Mouse (Mus musculus) midbrain, postnatal 0 days (tissue): ENCODE results near the gene Tinagl1. TPM values are rescaled to one million over a fixed set of nuclear protein-coding genes. Genes with fewer than 3 reads are reported as not detected.

Experiments
- ATAC-seq: fragments of 200-750 bp; cut with Nextera tagmentation; 2 replicates; pipeline ENCODE4 v1.8.0; 2017; ENCODE audit warnings: moderate number of reproducible peaks, mild to moderate bottlenecking, moderate TSS enrichment, moderate library complexity; ENCODE audit not compliant: low FRiP score
- DNase-seq: peaks from one replicate; pipeline ENCODE4 v3.0.0-alpha.2; 2015; ENCODE audit warnings: low spot score
- H3K27ac ChIP-seq: fragments of 300-500 bp; sonication (generic); 2 replicates; pipeline ENCODE4 v1.5.1; 2014; ENCODE audit warnings: low read depth, mild to moderate bottlenecking, low read length, mixed read lengths
- H3K27me3 ChIP-seq: fragments of 300-500 bp; sonication (generic); 2 replicates; pipeline ENCODE4 v1.6.1; 2014; ENCODE audit warnings: low read length, control low read depth, mixed read lengths; ENCODE audit not compliant: insufficient read depth
- H3K36me3 ChIP-seq: fragments of 300-500 bp; sonication (generic); 2 replicates; pipeline ENCODE4 v1.6.1; 2014; ENCODE audit warnings: low read length, control low read depth, mixed read lengths; ENCODE audit not compliant: insufficient read depth
- H3K4me1 ChIP-seq: fragments of 300-500 bp; sonication (generic); 2 replicates; pipeline ENCODE4 v1.6.1; 2014; ENCODE audit warnings: mild to moderate bottlenecking, control low read depth, antibody characterized with exemption, low read length, mixed read lengths; ENCODE audit not compliant: insufficient read depth
- H3K4me2 ChIP-seq: fragments of 300-500 bp; sonication (generic); 2 replicates; pipeline ENCODE4 v1.6.1; 2014; ENCODE audit warnings: low read depth, mild to moderate bottlenecking, low read length, mixed read lengths; ENCODE audit not compliant: poor library complexity, severe bottlenecking
- H3K4me3 ChIP-seq: fragments of 300-500 bp; sonication (generic); 2 replicates; pipeline ENCODE4 v1.5.1; 2014; ENCODE audit warnings: low read depth, mild to moderate bottlenecking, low read length, moderate library complexity
- H3K9ac ChIP-seq: fragments of 300-500 bp; sonication (generic); replicated peaks from 2 replicates; pipeline ENCODE4 v1.6.1; 2014; ENCODE audit warnings: mild to moderate bottlenecking, low read length, moderate library complexity, mixed read lengths; ENCODE audit not compliant: poor library complexity, severe bottlenecking
- H3K9me3 ChIP-seq: fragments of 300-500 bp; sonication (generic); 2 replicates; pipeline ENCODE4 v1.6.1; 2016; ENCODE audit warnings: low read length, control low read depth
- CTCF ChIP-seq: IDR thresholded peaks from 2 replicates; pipeline ENCODE4 v1.5.1; 2016; ENCODE audit warnings: antibody characterized with exemption, mild to moderate bottlenecking
- WGBS: fragments of 180-500 bp; shearing (Covaris S2); extraction: QIAGEN DNeasy Blood & Tissue Kit; methylation state at CpG from one replicate; pipeline ENCODE4 v1.1.7; 2014; 5-methylcytosine and 5-hydroxymethylcytosine counted together
- polyA plus RNA-seq: library from polyadenylated mRNA; unstranded; fragments of >200 nt; fragmentation: Nextera tagmentation; extraction: Ambion mirVana; gene quantifications from 2 replicates; pipeline ENCODE4 v1.2.1, GENCODE M21; 2015
- total RNA-seq: library from RNA; depleted of rRNA; stranded (reverse); fragments of >200 nt; gene quantifications from 2 replicates; pipeline ENCODE4 v1.2.3, GENCODE M21; 2014

The Tinagl1 gene
- total and polyA plus RNA-seq, 2 experiments from 2014 or later, result 2.9 to 7.5 TPM

DNA sequence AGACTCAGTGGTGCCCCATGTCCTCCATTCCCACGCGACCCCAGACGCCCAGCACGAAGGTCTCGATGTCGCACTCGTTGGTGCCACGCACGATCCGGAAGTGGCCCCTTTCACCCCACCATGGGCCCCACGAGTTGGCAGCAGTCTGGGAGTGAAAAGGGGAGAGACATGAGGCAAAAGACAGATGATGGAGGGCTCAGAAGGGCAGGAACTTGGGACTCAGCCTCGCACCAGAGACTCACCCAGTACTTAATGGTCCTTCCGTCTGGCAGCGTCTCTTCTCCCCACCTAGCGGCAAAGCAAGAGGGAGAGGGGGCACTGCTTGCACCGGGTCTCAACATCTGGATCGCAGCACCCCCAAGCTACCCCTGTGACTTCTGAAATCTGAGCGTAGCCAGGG is 8.9 kb downstream of the Tinagl1 start:
- no peak overlapping the region for H3K9ac ChIP-seq
- no peaks in the 10 kb centered on the region; the same call in 1 of the 2 replicates for H3K4me1 ChIP-seq
- H3K36me3 ChIP-seq, result no peaks in the 10 kb centered on the region
- no peak overlapping the region for H3K27ac ChIP-seq
- DNase-seq (no peak), ATAC-seq (no peak)
- no peaks in the 10 kb centered on the region for H3K9me3 ChIP-seq
- H3K27me3 ChIP-seq, result peaks cover 4% of the 10 kb centered on the region; the same call in 1 of the 2 replicates
- no peak overlapping the region for H3K4me2 ChIP-seq
- H3K4me3 ChIP-seq, result no peak overlapping the region
- 85% methylated on average over 18 of the region's 18 CpGs for WGBS
- no peak for TF ChIP-seq CTCF

DNA sequence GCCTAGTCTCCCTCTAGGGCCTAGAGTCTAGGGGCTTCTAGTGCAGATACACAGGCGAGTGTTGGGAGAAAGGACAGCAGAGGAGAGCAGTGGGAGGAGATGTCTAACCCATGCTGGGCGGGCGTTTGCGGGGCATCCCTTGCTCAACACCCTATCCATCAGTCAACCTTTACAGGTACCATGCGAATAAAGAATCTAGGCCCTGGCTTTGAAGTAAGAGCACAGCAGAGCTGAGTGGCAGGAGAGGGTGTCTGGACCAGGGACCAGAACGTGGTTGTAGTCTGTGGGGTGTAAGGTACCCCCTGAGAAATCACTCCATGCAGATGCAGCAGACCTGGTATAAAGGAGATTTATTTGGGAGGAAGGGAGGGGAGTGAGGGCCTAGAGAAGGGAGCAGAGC is 10.8 kb downstream of the Tinagl1 start:
- no peak for TF ChIP-seq CTCF
- 87% methylated on average over 6 of the region's 6 CpGs for WGBS
- no peaks in the 10 kb centered on the region for H3K9me3 ChIP-seq

DNA sequence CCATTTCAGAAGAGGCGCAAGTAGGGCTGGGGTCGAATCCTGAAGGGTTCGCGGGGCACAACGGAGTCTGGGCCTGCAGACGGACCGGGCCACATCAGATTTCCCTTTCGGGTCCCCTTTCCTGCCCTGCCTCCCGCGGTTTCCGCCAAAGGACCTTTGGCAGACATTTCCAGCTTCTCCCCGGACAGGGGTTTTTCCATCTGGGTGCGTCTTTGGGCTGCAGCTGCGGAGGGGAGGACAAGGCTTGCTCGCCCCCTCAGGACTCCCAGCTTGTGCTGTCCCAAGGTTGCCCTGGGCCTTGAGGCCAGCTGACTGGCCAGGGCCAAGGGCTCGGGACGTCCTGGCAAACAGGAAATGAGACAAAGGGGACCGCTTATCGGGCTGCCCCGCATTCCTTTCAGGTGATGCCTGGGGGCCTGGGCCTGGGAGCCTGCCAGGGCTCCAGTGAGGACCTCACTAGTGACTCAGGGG is 11.5 kb downstream of the Tinagl1 start:
- 18% methylated on average over 20 of the region's 20 CpGs for WGBS
- DNase-seq (no peak), ATAC-seq (no peak)
- no peak for TF ChIP-seq CTCF
- H3K27ac ChIP-seq, result no peak overlapping the region
- peak overlapping the region; percentile 24; the same call in 1 of the 2 replicates for H3K9ac ChIP-seq
- H3K4me1 ChIP-seq, result no peaks in the 10 kb centered on the region; the same call in 1 of the 2 replicates
- no peaks in the 10 kb centered on the region for H3K9me3 ChIP-seq
- H3K4me3 ChIP-seq, result no peak overlapping the region
- H3K36me3 ChIP-seq, result no peaks in the 10 kb centered on the region
- peaks cover 4% of the 10 kb centered on the region; the same call in 1 of the 2 replicates for H3K27me3 ChIP-seq
- peak overlapping the region; percentile 12; the same call in 1 of the 2 replicates for H3K4me2 ChIP-seq

More for the DNA sequence above, 10.8 kb downstream of the Tinagl1 start:
- no peaks in the 10 kb centered on the region; the same call in 1 of the 2 replicates for H3K4me1 ChIP-seq
- H3K4me3 ChIP-seq, result no peak overlapping the region
- no peak for ATAC-seq
- no peak for DNase-seq
- H3K36me3 ChIP-seq, result no peaks in the 10 kb centered on the region
- H3K4me2 ChIP-seq, result no peak overlapping the region
- peaks cover 4% of the 10 kb centered on the region; the same call in 1 of the 2 replicates for H3K27me3 ChIP-seq
- H3K9ac ChIP-seq, result no peak overlapping the region
- H3K27ac ChIP-seq, result no peak overlapping the region

DNA sequence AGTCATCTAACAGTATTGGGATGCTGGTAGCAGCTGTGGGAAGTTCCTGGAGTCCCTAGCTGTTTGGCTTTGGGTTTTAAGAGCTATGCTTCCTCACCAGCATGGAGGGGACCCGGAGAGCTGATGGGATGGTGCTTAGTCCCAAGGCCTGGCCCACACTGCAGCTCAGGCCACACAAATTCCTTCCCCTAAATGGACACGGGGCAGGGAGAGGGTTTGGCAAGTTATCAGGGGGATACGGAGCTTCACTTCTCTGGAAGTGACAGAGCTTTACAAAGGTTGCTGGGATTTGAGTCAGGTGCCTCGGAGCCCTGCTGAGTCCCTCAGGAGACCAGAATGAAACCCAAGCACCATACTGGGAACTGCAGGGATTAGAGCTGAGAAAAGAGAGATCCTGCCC is 13.6 kb downstream of the Tinagl1 start:
- no peak overlapping the region for H3K4me3 ChIP-seq
- ATAC-seq (no peak), DNase-seq (no peak)
- H3K4me2 ChIP-seq, result no peak overlapping the region
- H3K4me1 ChIP-seq, result no peaks in the 10 kb centered on the region; the same call in 1 of the 2 replicates
- no peak for TF ChIP-seq CTCF
- H3K9me3 ChIP-seq, result no peaks in the 10 kb centered on the region
- no peaks in the 10 kb centered on the region for H3K36me3 ChIP-seq
- 0 out of 2 replicates have a peak, but pooled peaks cover 4% of the 10 kb centered on the region for H3K27me3 ChIP-seq
- H3K9ac ChIP-seq, result no peak overlapping the region
- H3K27ac ChIP-seq, result no peak overlapping the region
- 26% methylated on average over 4 of the region's 4 CpGs for WGBS

DNA sequence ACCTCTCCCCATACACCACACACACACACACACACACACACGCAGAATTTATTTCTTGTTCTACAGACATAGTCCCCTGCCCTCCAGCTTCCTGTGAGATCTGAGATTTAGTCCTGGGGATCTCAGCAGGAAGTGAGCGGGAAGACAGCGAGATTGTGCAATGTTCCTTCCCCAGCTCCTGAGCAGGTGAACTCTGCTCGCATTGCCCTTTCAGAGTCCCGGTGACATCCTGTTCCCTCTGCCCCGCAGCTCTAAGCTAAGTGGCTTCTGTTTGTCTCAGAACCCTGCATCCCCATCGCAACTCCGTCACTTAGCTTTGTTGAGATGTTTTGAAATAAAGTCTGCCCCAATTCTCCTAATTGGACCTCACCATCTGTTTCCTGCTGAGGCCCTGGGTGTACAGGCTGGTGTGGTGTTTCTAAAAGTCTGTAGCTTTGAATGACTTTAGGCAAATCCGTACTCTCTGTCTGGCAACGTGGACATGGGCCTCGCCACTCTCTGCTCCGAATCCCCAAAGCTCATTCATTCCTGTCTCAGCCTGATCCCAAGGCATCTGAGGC is 18.0 kb downstream of the Tinagl1 start:
- no peaks in the 10 kb centered on the region for H3K4me1 ChIP-seq
- H3K4me3 ChIP-seq, result no peak overlapping the region
- H3K27me3 ChIP-seq, result 0 out of 2 replicates have a peak, but pooled peaks cover 3% of the 10 kb centered on the region
- no peak overlapping the region for H3K4me2 ChIP-seq
- no peaks in the 10 kb centered on the region for H3K9me3 ChIP-seq
- 76% methylated on average over 12 of the region's 12 CpGs for WGBS
- no peak for TF ChIP-seq CTCF
- no peak for DNase-seq
- no peak overlapping the region for H3K27ac ChIP-seq
- no peaks in the 10 kb centered on the region for H3K36me3 ChIP-seq
- ATAC-seq, result no peak
- no peak overlapping the region for H3K9ac ChIP-seq

DNA sequence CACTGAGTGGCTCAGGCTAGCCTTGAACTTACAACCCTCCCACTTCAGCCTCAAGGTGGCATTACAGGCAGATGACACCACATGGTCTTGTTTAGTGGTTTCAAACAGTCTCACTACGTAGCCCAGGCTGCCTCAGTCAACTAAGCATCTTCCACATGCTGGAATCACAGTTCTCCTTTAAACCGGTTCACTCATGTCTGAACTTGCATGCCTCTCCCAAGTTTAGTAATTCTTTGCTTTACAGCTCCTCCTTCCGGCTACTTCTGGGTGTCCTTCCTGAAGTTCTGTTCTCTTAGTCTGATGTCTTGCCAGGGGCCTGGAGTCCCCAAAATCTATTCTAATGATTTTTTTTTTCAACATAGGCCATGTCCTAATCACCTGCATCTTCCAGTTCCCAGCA is 20.7 kb downstream of the Tinagl1 start:
- ATAC-seq (no peak), DNase-seq (no peak)
- H3K4me2 ChIP-seq, result no peak overlapping the region
- TF ChIP-seq CTCF, result no peak
- H3K4me1 ChIP-seq, result no peaks in the 10 kb centered on the region
- WGBS, result 80% methylated on average over 3 of the region's 3 CpGs
- H3K36me3 ChIP-seq, result no peaks in the 10 kb centered on the region
- 0 out of 2 replicates have a peak, but pooled peaks cover 3% of the 10 kb centered on the region for H3K27me3 ChIP-seq
- H3K4me3 ChIP-seq, result no peak overlapping the region
- no peak overlapping the region for H3K9ac ChIP-seq
- H3K27ac ChIP-seq, result no peak overlapping the region
- no peaks in the 10 kb centered on the region for H3K9me3 ChIP-seq
